Mouse (Mus musculus): Measurements from ENCODE around the gene Gm45713. TPM values are rescaled to one million over a fixed set of nuclear protein-coding genes. Genes with fewer than 3 reads are reported as not detected.
A peak's percentile ranks its signal among the peaks of the same experiment; 100 is the strongest.

The Gm45713 gene
- polyA plus RNA-seq, 1 experiment from 2014 or later: 0.53 TPM

DNA sequence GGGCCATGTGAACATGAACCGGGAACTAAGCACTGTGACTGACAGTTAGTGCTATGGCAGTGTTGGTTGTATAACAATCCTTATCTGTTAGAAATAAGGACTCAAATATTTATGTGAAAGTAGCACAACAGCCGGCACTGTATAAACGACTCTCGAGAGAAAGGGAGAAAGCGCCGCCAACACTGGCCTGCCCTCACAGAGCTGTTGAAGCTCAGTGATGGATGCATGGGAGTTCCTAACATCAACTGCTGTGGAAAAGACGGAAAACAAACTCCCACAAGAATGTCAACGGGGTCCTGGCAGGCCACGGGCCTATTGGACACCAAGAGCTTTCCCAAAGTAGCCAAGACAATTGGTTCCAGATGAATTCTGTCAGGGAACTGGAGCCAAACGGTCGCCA lies 15.3 kb upstream of the Gm45713 start:
- H3K36me3 ChIP-seq: 0 out of 2 replicates have a peak, but pooled peaks cover 6% of the 10 kb centered on the region
- H3K27me3 ChIP-seq: no peaks in the 10 kb centered on the region
- H3K27ac ChIP-seq (replicated peaks): no peak overlapping the region
- ATAC-seq (ENCODE audit: low read depth): no peak
- peaks cover 30% of the 10 kb centered on the region for H3K4me1 ChIP-seq (replicated peaks)
- H3K4me2 ChIP-seq: no peak overlapping the region
- 58% methylated on average over 11 of the region's 11 CpGs for WGBS
- H3K4me3 ChIP-seq: no peak overlapping the region
- H3K9me3 ChIP-seq: no peaks in the 10 kb centered on the region
- no peak overlapping the region for H3K9ac ChIP-seq

DNA sequence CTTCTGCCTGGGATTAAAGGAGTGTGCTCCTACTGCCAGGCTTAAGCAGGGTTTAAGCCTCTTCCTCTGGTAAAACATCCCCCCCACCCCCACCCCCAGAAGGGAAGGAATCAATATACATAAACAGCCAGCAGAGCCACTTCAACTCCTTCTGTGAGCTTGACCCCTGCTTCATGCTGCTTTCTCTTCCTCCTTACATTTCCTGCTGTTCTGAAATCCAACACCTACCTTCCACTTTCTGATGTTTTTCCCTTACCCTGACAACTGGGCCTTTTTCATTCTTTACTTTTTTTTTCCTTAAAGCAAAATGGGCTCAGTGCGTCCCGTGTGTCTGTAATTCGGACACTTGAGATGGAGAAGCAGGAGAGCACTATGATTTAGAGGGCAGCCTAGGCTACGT lies 14.3 kb upstream of the Gm45713 start:
- Histone ChIP-seq H3K27ac (replicated peaks) (no peak overlapping the region), H3K9me3 (no peaks in the 10 kb centered on the region), H3K4me1 (replicated peaks) (peaks cover 25% of the 10 kb centered on the region), H3K9ac (no peak overlapping the region), H3K27me3 (no peaks in the 10 kb centered on the region), H3K4me3 (no peak overlapping the region), H3K36me3 (peaks cover 11% of the 10 kb centered on the region; the same call in 1 of the 2 replicates), H3K4me2 (no peak overlapping the region)
- no peak for ATAC-seq (ENCODE audit: low read depth)
- WGBS: 79% methylated on average over 4 of the region's 4 CpGs

DNA sequence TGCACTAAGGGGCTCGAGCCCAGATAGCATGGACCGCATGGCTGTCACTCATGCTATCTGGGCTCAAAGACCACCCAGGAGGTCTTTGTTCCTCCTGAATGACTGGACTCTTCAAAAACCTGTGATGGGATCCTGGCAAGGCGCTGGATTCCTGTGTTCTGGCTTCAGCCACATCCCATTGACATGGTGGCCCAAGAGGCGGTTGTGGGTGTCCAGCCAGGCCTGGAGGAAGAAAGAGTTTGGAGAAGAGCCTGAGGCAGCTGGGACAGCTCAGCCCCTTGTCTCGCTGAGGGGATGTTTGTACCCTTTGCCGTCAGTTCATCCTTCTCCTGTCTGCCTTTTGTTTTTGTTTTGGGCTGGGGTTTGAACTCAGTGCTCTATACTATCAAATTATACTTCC lies 13.5 kb upstream of the Gm45713 start:
- WGBS: 31% methylated on average over 6 of the region's 6 CpGs
- Histone ChIP-seq H3K27me3 (no peaks in the 10 kb centered on the region), H3K9ac (peak overlapping the region; percentile 31; the same call in 1 of the 2 replicates), H3K36me3 (peaks cover 19% of the 10 kb centered on the region; the same call in 1 of the 2 replicates), H3K27ac (replicated peaks) (no peak overlapping the region), H3K4me1 (replicated peaks) (peaks cover 18% of the 10 kb centered on the region), H3K4me3 (no peak overlapping the region), H3K9me3 (no peaks in the 10 kb centered on the region), H3K4me2 (no peak overlapping the region)
- ATAC-seq (ENCODE audit: low read depth): no peak

DNA sequence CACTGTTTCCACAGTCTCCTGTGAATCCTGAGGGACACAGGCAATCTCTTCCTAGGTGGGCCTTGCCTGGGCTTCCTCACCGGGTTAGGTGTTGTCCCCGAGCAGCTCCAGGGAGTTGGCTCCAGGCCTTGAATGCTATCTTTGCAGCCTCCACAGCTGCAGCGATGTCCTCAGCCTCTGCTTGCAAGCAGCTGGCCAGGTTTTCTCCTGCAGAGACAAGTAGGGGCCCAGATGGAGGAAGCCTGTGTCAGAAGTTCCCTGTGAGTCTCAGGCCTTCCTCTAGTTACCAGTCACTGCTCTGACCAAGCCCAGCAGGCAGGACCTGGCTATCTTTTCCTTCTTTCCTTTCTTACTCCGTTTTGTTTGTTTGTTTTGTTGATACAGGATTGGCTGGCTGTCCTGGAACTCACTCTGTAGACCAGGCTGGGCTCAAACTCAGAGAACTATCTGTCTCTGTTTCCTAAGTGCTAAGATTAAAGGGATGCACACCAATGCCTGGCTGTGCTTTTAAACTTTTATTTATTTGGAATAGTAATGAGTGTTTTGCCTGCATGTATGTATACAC lies 12.6 kb upstream of the Gm45713 start:
- WGBS: 67% methylated on average over 4 of the region's 4 CpGs
- peaks cover 16% of the 10 kb centered on the region for H3K4me1 ChIP-seq (replicated peaks)
- no peak overlapping the region for H3K4me2 ChIP-seq
- no peak overlapping the region for H3K9ac ChIP-seq
- peaks cover 27% of the 10 kb centered on the region for H3K36me3 ChIP-seq
- no peak for ATAC-seq (ENCODE audit: low read depth)
- H3K27ac ChIP-seq (replicated peaks): no peak overlapping the region
- no peaks in the 10 kb centered on the region for H3K27me3 ChIP-seq
- H3K9me3 ChIP-seq: no peaks in the 10 kb centered on the region
- no peak overlapping the region for H3K4me3 ChIP-seq

DNA sequence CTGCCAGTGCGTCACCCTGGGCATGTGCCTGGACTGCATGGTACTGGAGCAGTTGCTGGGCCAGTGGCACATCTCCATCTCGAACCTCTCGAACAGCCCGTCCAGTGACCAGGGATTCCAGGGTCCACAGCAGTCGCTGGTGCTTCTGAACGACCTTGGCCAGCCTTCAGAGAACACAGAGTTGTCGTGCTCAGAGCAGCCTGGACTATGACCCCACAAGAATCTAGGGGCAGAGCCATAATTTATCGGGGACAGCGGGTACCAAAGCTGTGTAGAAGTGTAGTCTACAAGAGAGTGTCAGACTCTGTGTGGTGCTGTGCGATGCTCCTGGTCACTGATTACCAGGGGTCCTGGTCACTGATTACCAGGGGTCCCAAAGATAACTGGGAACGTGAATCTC lies 11.9 kb upstream of the Gm45713 start:
- H3K36me3 ChIP-seq: peaks cover 30% of the 10 kb centered on the region
- ATAC-seq (ENCODE audit: low read depth): no peak
- no peaks in the 10 kb centered on the region for H3K9me3 ChIP-seq
- no peak overlapping the region for H3K4me3 ChIP-seq
- H3K9ac ChIP-seq: no peak overlapping the region
- no peak overlapping the region for H3K4me2 ChIP-seq
- WGBS: 88% methylated on average over 11 of the region's 11 CpGs
- no peaks in the 10 kb centered on the region for H3K27me3 ChIP-seq
- peaks cover 12% of the 10 kb centered on the region; the same call in 1 of the 2 replicates for H3K4me1 ChIP-seq (replicated peaks)
- H3K27ac ChIP-seq (replicated peaks): no peak overlapping the region

DNA sequence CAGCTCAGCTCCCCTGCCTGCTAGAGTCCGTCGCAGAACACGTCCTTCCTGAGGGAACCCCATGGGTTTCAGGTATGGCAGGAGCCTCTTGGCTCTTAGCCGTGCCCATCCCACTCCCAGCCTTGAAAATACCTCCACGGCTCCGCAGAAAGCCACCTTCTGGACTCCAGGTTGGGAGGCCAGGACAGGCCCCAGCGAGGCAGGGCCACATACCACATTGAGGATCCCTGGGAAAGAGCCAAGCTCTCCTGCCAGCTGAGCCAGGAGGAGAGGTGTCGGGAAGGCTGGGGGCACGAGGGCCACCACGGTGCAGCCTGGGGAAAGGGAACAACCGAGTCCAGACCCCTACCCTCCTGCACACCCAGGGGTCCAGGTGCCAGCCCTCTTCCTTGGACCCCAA lies 11.2 kb upstream of the Gm45713 start:
- H3K9ac ChIP-seq: no peak overlapping the region
- H3K27me3 ChIP-seq: no peaks in the 10 kb centered on the region
- H3K4me2 ChIP-seq: no peak overlapping the region
- H3K27ac ChIP-seq (replicated peaks): no peak overlapping the region
- H3K36me3 ChIP-seq: peaks cover 36% of the 10 kb centered on the region
- no peaks in the 10 kb centered on the region for H3K9me3 ChIP-seq
- 94% methylated on average over 11 of the region's 11 CpGs for WGBS
- no peak overlapping the region for H3K4me3 ChIP-seq
- ATAC-seq (ENCODE audit: low read depth): no peak
- H3K4me1 ChIP-seq (replicated peaks): peaks cover 12% of the 10 kb centered on the region; the same call in 1 of the 2 replicates

DNA sequence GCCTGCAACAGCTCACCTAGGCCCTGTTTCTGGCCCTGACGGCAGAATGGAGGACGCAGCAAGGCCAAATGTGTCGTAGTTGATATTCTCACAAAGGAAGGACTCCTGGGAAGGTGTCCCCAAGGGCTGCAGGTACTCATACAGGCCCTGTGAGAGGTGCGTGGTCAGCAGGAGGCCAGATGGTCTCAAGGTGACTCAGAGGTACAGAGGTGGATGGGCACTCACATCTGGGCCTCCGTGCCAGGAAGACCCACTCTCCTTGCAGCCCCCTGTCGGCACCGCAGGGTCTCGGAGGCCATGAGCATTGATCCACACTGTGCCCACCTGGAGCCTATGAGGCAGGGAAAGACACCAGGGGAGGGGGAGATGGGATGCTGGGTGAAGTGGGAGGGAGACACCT lies 9.4 kb upstream of the Gm45713 start:
- Histone ChIP-seq H3K9me3 (no peaks in the 10 kb centered on the region), H3K4me3 (no peak overlapping the region), H3K4me1 (replicated peaks) (0 out of 2 replicates have a peak, but pooled peaks cover 2% of the 10 kb centered on the region), H3K4me2 (no peak overlapping the region), H3K9ac (no peak overlapping the region), H3K27ac (replicated peaks) (no peak overlapping the region), H3K27me3 (no peaks in the 10 kb centered on the region), H3K36me3 (peaks cover 43% of the 10 kb centered on the region)
- no peak for ATAC-seq (ENCODE audit: low read depth)
- WGBS: 96% methylated on average over 8 of the region's 8 CpGs

DNA sequence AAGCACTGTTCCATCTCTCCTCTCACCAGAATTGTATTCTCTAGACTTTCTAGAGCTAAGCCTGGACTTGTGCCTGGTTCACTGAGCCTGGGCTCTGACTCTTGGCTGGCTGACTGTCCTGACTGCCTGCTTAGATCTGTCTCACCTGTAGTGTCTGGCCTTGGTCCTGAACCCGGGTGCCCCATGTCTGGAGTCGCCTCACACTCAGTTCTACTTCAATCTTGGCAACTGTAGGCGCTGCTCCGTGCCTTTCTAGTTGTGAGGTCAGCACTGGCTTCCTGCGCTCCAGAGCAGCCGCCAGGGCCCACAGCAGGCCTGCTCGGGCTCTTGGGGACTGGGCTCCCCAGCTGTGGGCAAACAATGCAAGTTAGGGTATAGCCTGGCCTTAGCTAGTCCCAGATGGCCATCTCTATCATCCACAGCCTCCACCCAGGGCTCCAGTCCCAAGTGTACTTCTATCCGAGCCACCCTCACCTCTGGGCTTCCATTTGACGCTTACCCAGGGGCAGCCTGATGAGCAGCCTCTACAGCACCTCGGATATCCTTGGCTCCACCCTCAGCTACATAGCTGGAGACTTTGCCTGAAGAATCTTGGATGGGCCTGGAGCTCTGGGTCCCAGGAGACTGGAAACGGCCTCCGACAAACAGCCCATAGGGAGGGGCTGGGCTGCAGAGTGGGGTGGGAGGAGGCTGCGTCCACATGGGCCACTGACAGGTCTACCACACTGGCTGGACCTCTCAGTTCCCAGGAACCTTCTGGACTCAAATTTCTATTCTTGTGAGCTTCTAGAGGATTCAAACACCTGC lies 8.5 kb upstream of the Gm45713 start:
- Histone ChIP-seq H3K9ac (0 out of 2 replicates have a peak overlapping the region, but pooled peaks have one; percentile 8), H3K27ac (replicated peaks) (no peak overlapping the region), H3K4me1 (replicated peaks) (no peaks in the 10 kb centered on the region), H3K9me3 (no peaks in the 10 kb centered on the region), H3K4me3 (no peak overlapping the region), H3K36me3 (peaks cover 43% of the 10 kb centered on the region), H3K27me3 (no peaks in the 10 kb centered on the region), H3K4me2 (no peak overlapping the region)
- 84% methylated on average over 13 of the region's 13 CpGs for whole genome bisulfite sequencing
- no peak for ATAC-seq (ENCODE audit: low read depth)

DNA sequence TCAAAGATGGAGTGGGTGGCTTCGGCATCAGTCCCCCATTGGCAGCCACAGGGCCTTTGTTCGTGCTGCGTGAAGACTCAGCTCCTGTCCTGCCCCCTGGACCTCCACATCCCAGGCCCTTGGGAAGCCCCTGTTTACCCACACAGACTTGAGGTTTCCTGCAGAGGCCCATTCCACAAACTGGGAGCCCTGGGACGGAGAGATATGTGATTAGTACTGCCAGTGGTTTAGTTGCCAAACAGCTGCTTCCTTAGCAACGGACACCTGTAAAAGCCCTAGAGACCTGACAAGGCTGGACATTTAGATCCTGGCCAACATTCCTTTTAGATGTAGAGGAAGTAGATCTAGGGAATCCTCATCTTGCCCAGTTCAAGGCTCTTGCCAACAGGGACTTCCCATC lies 5.9 kb upstream of the Gm45713 start:
- Histone ChIP-seq H3K4me3 (no peak overlapping the region), H3K4me2 (no peak overlapping the region), H3K27me3 (peaks cover 14% of the 10 kb centered on the region), H3K9me3 (no peaks in the 10 kb centered on the region), H3K27ac (replicated peaks) (no peak overlapping the region), H3K4me1 (replicated peaks) (no peaks in the 10 kb centered on the region), H3K36me3 (peaks cover 37% of the 10 kb centered on the region), H3K9ac (no peak overlapping the region)
- no peak for ATAC-seq (ENCODE audit: low read depth)
- whole genome bisulfite sequencing: 94% methylated on average over 5 of the region's 5 CpGs

DNA sequence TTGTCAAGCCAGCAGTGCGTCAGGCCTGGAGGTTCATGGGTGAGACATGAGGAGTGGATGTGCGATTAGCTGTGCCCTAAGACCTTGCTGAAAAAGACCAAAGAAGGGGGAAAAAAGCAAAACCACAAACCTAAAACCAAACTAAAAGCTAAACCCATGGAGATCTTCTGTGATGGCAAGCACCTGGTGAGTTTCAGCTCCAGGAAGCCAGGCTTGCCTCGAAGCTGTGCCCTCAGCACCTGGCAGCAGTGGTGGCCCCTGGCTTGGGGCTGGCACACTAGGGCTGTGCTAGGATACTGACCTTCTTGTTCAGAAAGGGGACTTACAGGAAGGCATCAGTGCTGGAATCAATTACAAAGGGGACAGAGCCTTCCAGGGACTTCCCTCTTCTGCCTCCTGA lies 5.3 kb upstream of the Gm45713 start:
- H3K9me3 ChIP-seq: no peaks in the 10 kb centered on the region
- peaks cover 37% of the 10 kb centered on the region for H3K36me3 ChIP-seq
- H3K4me1 ChIP-seq (replicated peaks): 0 out of 2 replicates have a peak, but pooled peaks cover 4% of the 10 kb centered on the region
- H3K27me3 ChIP-seq: peaks cover 15% of the 10 kb centered on the region
- no peak overlapping the region for H3K4me2 ChIP-seq
- H3K27ac ChIP-seq (replicated peaks): no peak overlapping the region
- no peak overlapping the region for H3K4me3 ChIP-seq
- no peak for ATAC-seq (ENCODE audit: low read depth)
- WGBS: 89% methylated on average over 3 of the region's 3 CpGs
- no peak overlapping the region for H3K9ac ChIP-seq

DNA sequence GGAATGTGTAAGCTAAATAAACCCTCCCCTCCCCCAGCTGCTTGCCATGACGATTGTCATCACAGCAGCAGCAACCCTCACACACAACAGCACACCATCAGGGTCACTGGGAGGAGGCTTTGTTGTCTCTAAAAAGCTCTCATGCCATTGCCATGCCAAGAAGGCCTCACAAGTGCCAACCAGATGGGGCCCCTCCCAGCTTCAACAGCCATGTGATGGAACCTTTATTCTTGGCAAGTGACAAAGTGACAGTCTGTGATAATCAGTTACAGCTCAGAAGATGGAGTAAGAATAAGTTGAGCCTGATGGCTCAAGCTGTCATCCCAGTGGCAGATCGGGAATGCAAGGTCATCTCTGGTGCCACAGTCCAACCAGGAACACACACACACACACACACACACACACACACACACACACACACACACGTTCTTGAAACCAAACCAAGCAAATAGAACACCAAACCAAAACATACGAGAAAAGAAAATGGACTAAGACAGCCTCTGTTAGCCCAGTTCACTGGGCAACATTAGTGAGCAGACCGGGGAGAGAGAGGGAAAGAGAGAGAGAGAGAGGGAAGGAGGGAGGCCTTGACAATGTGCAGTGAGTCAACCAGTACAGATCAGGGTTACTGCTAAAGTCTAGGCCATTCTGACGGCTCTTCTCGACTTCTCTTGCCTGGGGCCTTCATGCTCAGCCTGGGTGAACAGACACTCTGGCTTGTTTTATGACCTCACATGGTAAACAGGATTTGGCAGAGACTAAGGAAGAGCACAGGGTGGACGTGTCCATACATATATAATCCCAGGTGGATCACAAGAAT lies 4.1 kb upstream of the Gm45713 start:
- WGBS: 82% methylated on average over 8 of the region's 8 CpGs
- Histone ChIP-seq H3K4me2 (no peak overlapping the region), H3K27ac (replicated peaks) (no peak overlapping the region), H3K27me3 (peaks cover 22% of the 10 kb centered on the region), H3K9me3 (no peaks in the 10 kb centered on the region), H3K4me3 (no peak overlapping the region), H3K36me3 (peaks cover 30% of the 10 kb centered on the region), H3K4me1 (replicated peaks) (peaks cover 11% of the 10 kb centered on the region; the same call in 1 of the 2 replicates), H3K9ac (no peak overlapping the region)
- ATAC-seq (ENCODE audit: low read depth): no peak

DNA sequence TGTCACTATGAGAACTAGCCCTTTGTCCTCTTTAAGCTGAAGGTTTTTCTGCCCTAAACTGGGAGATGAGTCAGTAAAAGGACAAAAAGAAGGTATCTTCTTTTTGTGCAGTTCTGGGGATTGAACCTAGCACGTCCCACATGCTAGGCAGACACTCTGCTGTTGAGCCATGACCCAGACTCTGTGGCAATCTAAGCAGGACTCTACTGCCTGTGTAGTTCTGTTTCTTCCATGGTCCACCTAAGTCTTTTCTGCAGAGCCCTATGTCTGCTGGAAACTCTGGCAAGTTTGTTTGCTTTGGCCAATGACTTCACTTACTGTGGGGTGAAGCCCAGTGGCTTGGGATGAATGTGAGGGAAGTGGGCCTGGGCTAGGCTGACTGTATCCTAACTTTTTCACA lies 2.4 kb upstream of the Gm45713 start:
- H3K27me3 ChIP-seq: peaks cover 31% of the 10 kb centered on the region
- H3K9me3 ChIP-seq: no peaks in the 10 kb centered on the region
- 83% methylated on average over 1 of the region's 1 CpGs for WGBS
- no peak overlapping the region for H3K27ac ChIP-seq (replicated peaks)
- no peak overlapping the region for H3K4me2 ChIP-seq
- H3K36me3 ChIP-seq: peaks cover 17% of the 10 kb centered on the region; the same call in 1 of the 2 replicates
- H3K9ac ChIP-seq: no peak overlapping the region
- ATAC-seq (ENCODE audit: low read depth): no peak
- no peak overlapping the region for H3K4me3 ChIP-seq
- H3K4me1 ChIP-seq (replicated peaks): peaks cover 15% of the 10 kb centered on the region; the same call in 1 of the 2 replicates

Measured in neural tube, embryonic 13.5 days (tissue).